Mouse (Mus musculus) neural tube, embryonic 12.5 days (tissue): ENCODE measurements around the gene Gm26938. TPM values are rescaled to one million over a fixed set of nuclear protein-coding genes. Genes with fewer than 3 reads are reported as not detected.

Source experiments
- ATAC-seq: fragments of 200-750 bp; cut with Nextera tagmentation; 2 replicates; pipeline ENCODE4 v1.8.0; 2017; ENCODE audit warnings: low read depth, mild to moderate bottlenecking, moderate TSS enrichment, moderate library complexity; ENCODE audit not compliant: low FRiP score
- H3K27ac ChIP-seq: fragments of 300-500 bp; sonication (generic); 2 replicates; pipeline ENCODE4 v1.5.1; 2016
- H3K27me3 ChIP-seq: fragments of 300-500 bp; sonication (generic); replicated peaks from 2 replicates; pipeline ENCODE4 v1.6.1; 2016; ENCODE audit warnings: mild to moderate bottlenecking
- H3K36me3 ChIP-seq: fragments of 300-500 bp; sonication (generic); 2 replicates; pipeline ENCODE4 v1.6.1; 2016; ENCODE audit warnings: mild to moderate bottlenecking
- H3K4me1 ChIP-seq: fragments of 300-500 bp; sonication (generic); 2 replicates; pipeline ENCODE4 v1.6.1; 2016
- H3K4me2 ChIP-seq: fragments of 300-500 bp; sonication (generic); replicated peaks from 2 replicates; pipeline ENCODE4 v1.6.1; 2016; ENCODE audit warnings: mild to moderate bottlenecking
- H3K4me3 ChIP-seq: fragments of 300-500 bp; sonication (generic); 2 replicates; pipeline ENCODE4 v1.5.1; 2016
- H3K9ac ChIP-seq: fragments of 300-500 bp; sonication (generic); 2 replicates; pipeline ENCODE4 v1.6.1; 2016; ENCODE audit warnings: mild to moderate bottlenecking
- H3K9me3 ChIP-seq: fragments of 300-500 bp; sonication (generic); 2 replicates; pipeline ENCODE4 v1.6.1; 2016; ENCODE audit warnings: mild to moderate bottlenecking
- WGBS: fragments of 180-500 bp; shearing (Covaris S2); methylation state at CpG from one replicate; pipeline ENCODE4 v1.1.7; 2016; 5-methylcytosine and 5-hydroxymethylcytosine counted together
- polyA plus RNA-seq: library from polyadenylated mRNA; unstranded; fragments of >200 nt; fragmentation: Nextera tagmentation; extraction: Ambion mirVana; gene quantifications from 2 replicates; pipeline ENCODE4 v1.2.1, GENCODE M21; 2016

The Gm26938 gene
- polyA plus RNA-seq, result not detected in 2 replicates

- peak within 1 kb of the TSS; percentile 90 for H3K4me3 ChIP-seq
- no peaks in the 10 kb centered on the region for H3K27me3 ChIP-seq
- H3K4me1 ChIP-seq, result peaks cover 23% of the 10 kb centered on the region
- H3K9ac ChIP-seq, result peak within 1 kb of the TSS; percentile 81
- peak within 1 kb of the TSS; percentile 47; the same call in 1 of the 2 replicates for H3K27ac ChIP-seq
- ATAC-seq, result peak; percentile 79
- H3K4me2 ChIP-seq, result peak within 1 kb of the TSS; percentile 96
- H3K9me3 ChIP-seq, result no peaks in the 10 kb centered on the region
- under 1% methylated on average over 43 of the region's 43 CpGs for WGBS
- peaks cover 24% of the 10 kb centered on the region for H3K36me3 ChIP-seq
Observed at GRCm38 (mm10) chr5:139826357-139827055, at the start of gene Gm26938, which contains the start of gene Psmg3. Gene Gm26938 (minus strand): TSS chr5:139826407. Gene Psmg3 (minus strand): TSS chr5:139826885.

- H3K4me1 ChIP-seq, result 0 out of 2 replicates have a peak, but pooled peaks cover 6% of the 10 kb centered on the region
- H3K9me3 ChIP-seq, result no peaks in the 10 kb centered on the region
- peaks cover 6% of the 10 kb centered on the region; the same call in 1 of the 2 replicates for H3K27me3 ChIP-seq
- H3K36me3 ChIP-seq, result no peaks in the 10 kb centered on the region
- H3K27ac ChIP-seq, result no peak overlapping the region
- H3K4me2 ChIP-seq, result no peak overlapping the region
- H3K9ac ChIP-seq, result no peak overlapping the region
- no peak for ATAC-seq
- WGBS, result 73% methylated on average over 1 of the region's 1 CpGs
- no peak overlapping the region for H3K4me3 ChIP-seq
Observed at GRCm38 (mm10) chr5:139871526-139871925, 45.3 kb upstream of the Gm26938 start.

GRCm38 (mm10) chr5:139870886-139871285 lies 44.7 kb upstream of the Gm26938 start:
- WGBS, result 27% methylated on average over 4 of the region's 4 CpGs
- no peak overlapping the region for H3K4me2 ChIP-seq
- no peak for ATAC-seq
- no peak overlapping the region for H3K27ac ChIP-seq
- H3K4me1 ChIP-seq, result 0 out of 2 replicates have a peak, but pooled peaks cover 6% of the 10 kb centered on the region
- H3K9me3 ChIP-seq, result no peaks in the 10 kb centered on the region
- H3K9ac ChIP-seq, result 0 out of 2 replicates have a peak overlapping the region, but pooled peaks have one; percentile 21
- no peak overlapping the region for H3K4me3 ChIP-seq
- no peaks in the 10 kb centered on the region for H3K36me3 ChIP-seq
- H3K27me3 ChIP-seq, result peaks cover 6% of the 10 kb centered on the region; the same call in 1 of the 2 replicates

- Histone ChIP-seq H3K27me3 (no peaks in the 10 kb centered on the region), H3K4me1 (peaks cover 9% of the 10 kb centered on the region; the same call in 1 of the 2 replicates), H3K36me3 (no peaks in the 10 kb centered on the region), H3K9ac (no peak overlapping the region), H3K9me3 (no peaks in the 10 kb centered on the region), H3K4me3 (no peak overlapping the region), H3K4me2 (no peak overlapping the region), H3K27ac (no peak overlapping the region)
- 67% methylated on average over 4 of the region's 4 CpGs for WGBS
- ATAC-seq, result no peak
Observed at GRCm38 (mm10) chr5:139862759-139863158, 36.6 kb upstream of the Gm26938 start.

GRCm38 (mm10) chr5:139860328-139861104 lies 34.3 kb upstream of the Gm26938 start:
- Histone ChIP-seq H3K9ac (peak overlapping the region; percentile 26; the same call in 1 of the 2 replicates), H3K4me2 (peak overlapping the region; percentile 34), H3K27ac (no peak overlapping the region), H3K27me3 (no peaks in the 10 kb centered on the region), H3K4me3 (no peak overlapping the region), H3K4me1 (peaks cover 9% of the 10 kb centered on the region; the same call in 1 of the 2 replicates), H3K9me3 (no peaks in the 10 kb centered on the region), H3K36me3 (no peaks in the 10 kb centered on the region)
- no peak for ATAC-seq
- WGBS, result 30% methylated on average over 15 of the region's 15 CpGs

GRCm38 (mm10) chr5:139849626-139850320 lies 23.6 kb upstream of the Gm26938 start:
- H3K27ac ChIP-seq, result no peak overlapping the region
- H3K27me3 ChIP-seq, result no peaks in the 10 kb centered on the region
- no peak overlapping the region for H3K9ac ChIP-seq
- H3K36me3 ChIP-seq, result no peaks in the 10 kb centered on the region
- no peak overlapping the region for H3K4me2 ChIP-seq
- 0 out of 2 replicates have a peak, but pooled peaks cover 6% of the 10 kb centered on the region for H3K4me1 ChIP-seq
- ATAC-seq, result no peak
- no peak overlapping the region for H3K4me3 ChIP-seq
- WGBS, result 83% methylated on average over 12 of the region's 12 CpGs
- peaks cover 2% of the 10 kb centered on the region; the same call in 1 of the 2 replicates for H3K9me3 ChIP-seq

- Histone ChIP-seq H3K4me3 (no peak overlapping the region), H3K4me2 (no peak overlapping the region), H3K4me1 (peaks cover 6% of the 10 kb centered on the region), H3K27ac (no peak overlapping the region), H3K27me3 (peaks cover 4% of the 10 kb centered on the region; the same call in 1 of the 2 replicates), H3K9me3 (0 out of 2 replicates have a peak, but pooled peaks cover 3% of the 10 kb centered on the region), H3K9ac (no peak overlapping the region), H3K36me3 (no peaks in the 10 kb centered on the region)
- WGBS, result 33% methylated on average over 3 of the region's 3 CpGs
- no peak for ATAC-seq
Observed at GRCm38 (mm10) chr5:139839142-139839541, 12.9 kb upstream of the Gm26938 start.

- Histone ChIP-seq H3K9ac (no peak overlapping the region), H3K4me1 (peaks cover 6% of the 10 kb centered on the region), H3K9me3 (no peaks in the 10 kb centered on the region), H3K36me3 (no peaks in the 10 kb centered on the region), H3K4me3 (no peak overlapping the region), H3K4me2 (no peak overlapping the region), H3K27me3 (peaks cover 4% of the 10 kb centered on the region; the same call in 1 of the 2 replicates), H3K27ac (no peak overlapping the region)
- 32% methylated on average over 2 of the region's 2 CpGs for WGBS
- ATAC-seq, result no peak
Observed at GRCm38 (mm10) chr5:139838476-139838892, 12.3 kb upstream of the Gm26938 start.

- Histone ChIP-seq H3K4me3 (no peak overlapping the region), H3K9me3 (no peaks in the 10 kb centered on the region), H3K9ac (no peak overlapping the region), H3K36me3 (no peaks in the 10 kb centered on the region), H3K4me2 (no peak overlapping the region), H3K27me3 (peaks cover 4% of the 10 kb centered on the region; the same call in 1 of the 2 replicates), H3K4me1 (peaks cover 6% of the 10 kb centered on the region), H3K27ac (no peak overlapping the region)
- no peak for ATAC-seq
- 90% methylated on average over 7 of the region's 7 CpGs for WGBS
Observed at GRCm38 (mm10) chr5:139835706-139836105, 9.5 kb upstream of the Gm26938 start.

GRCm38 (mm10) chr5:139832125-139832524 lies 5.9 kb upstream of the Gm26938 start:
- Histone ChIP-seq H3K36me3 (no peaks in the 10 kb centered on the region), H3K27me3 (no peaks in the 10 kb centered on the region), H3K9ac (no peak overlapping the region), H3K9me3 (no peaks in the 10 kb centered on the region), H3K4me1 (no peaks in the 10 kb centered on the region), H3K4me3 (no peak overlapping the region), H3K27ac (no peak overlapping the region), H3K4me2 (no peak overlapping the region)
- no peak for ATAC-seq
- 83% methylated on average over 7 of the region's 7 CpGs for WGBS

GRCm38 (mm10) chr5:139830734-139831133 lies 4.5 kb upstream of the Gm26938 start:
- Histone ChIP-seq H3K4me1 (peaks cover 5% of the 10 kb centered on the region), H3K27me3 (no peaks in the 10 kb centered on the region), H3K9me3 (no peaks in the 10 kb centered on the region), H3K27ac (no peak overlapping the region), H3K36me3 (no peaks in the 10 kb centered on the region), H3K4me2 (no peak overlapping the region), H3K9ac (no peak overlapping the region), H3K4me3 (no peak overlapping the region)
- 90% methylated on average over 3 of the region's 3 CpGs for WGBS
- no peak for ATAC-seq
